Mouse (Mus musculus): ENCODE measurements around the gene Lipc. TPM values are rescaled to one million over a fixed set of nuclear protein-coding genes. Genes with fewer than 3 reads are reported as not detected.

Lipc gene
- total and polyA plus RNA-seq, 2 experiments, result 210 to 384 TPM

DNA sequence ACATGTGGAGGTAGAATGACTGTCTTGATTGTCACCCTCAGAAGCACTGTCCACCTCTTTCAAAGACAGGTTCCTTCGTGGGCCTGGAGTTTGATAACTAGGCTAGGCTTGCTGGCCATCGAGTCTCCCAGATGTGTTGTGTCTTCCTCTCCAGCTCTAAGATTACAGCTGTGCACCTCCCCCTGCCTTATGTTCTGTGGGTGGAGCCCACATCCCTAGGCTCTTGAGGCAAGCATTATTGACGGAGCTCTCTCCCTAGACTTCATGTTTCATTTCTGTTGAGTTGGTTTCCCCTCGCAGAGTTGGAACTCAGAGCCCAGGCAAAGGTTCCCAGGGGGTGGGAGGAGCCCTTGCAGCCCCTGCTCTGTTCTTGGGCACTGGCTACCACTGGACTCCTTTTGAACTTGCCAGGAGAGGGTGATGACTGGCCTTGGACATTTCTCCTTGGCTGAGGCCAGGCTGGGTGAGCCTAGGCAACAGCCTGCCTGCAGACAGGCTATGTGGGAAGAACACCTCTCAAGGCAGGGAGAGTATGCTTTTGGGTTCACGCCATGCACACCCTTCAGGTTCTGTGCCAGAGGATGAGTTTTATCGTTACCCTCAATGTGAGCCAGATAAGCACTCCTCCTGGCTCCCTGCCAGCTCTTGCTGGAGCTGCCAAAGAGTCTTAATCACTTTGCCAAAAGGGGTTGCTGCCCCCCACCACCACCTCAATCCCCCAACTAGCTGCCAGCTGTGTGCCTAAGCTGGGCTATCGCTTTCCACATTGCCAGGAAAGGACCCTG is 30.1 kb downstream of the Lipc start:
- Histone ChIP-seq H3K4me1 (ENCODE audit: control insufficient read depth, insufficient read depth, low read length) (peaks cover 42% of the 10 kb centered on the region), H3K4me3 (ENCODE audit: insufficient read depth, low read depth, low read length) (no peak overlapping the region), H3K79me2 (ENCODE audit: control insufficient read depth, insufficient read depth, low read length) (peaks cover 53% of the 10 kb centered on the region), H3K36me3 (ENCODE audit: control insufficient read depth, insufficient read depth, low read length) (no peaks in the 10 kb centered on the region), H3K9ac (ENCODE audit: low read depth, low read length) (no peak overlapping the region), H3K27me3 (ENCODE audit: control insufficient read depth, insufficient read depth, low read length) (no peaks in the 10 kb centered on the region), H3K27ac (replicated peaks; ENCODE audit: insufficient read depth, low read depth, low read length) (no peak overlapping the region)
- WGBS, result 58% methylated on average over 7 of the region's 7 CpGs
- DNase-seq (ENCODE audit: extremely low read depth, low read depth, low spot score), result peak; percentile 36
- TF ChIP-seq CTCF (IDR thresholded peaks at IDR 0.05; ENCODE audit: low read depth, low read length), result no peak
- TF ChIP-seq POLR2A (IDR thresholded peaks at IDR 0.05; ENCODE audit: extremely low read depth, insufficient read depth, low read length), result no peak

- Histone ChIP-seq H3K27ac (replicated peaks; ENCODE audit: insufficient read depth, low read depth, low read length) (0 out of 2 replicates have a peak overlapping the region, but pooled peaks have one; percentile 9), H3K4me1 (ENCODE audit: control insufficient read depth, insufficient read depth, low read length) (peaks cover 39% of the 10 kb centered on the region), H3K9ac (ENCODE audit: low read depth, low read length) (no peak overlapping the region), H3K36me3 (ENCODE audit: control insufficient read depth, insufficient read depth, low read length) (no peaks in the 10 kb centered on the region), H3K79me2 (ENCODE audit: control insufficient read depth, insufficient read depth, low read length) (peaks cover 55% of the 10 kb centered on the region), H3K4me3 (ENCODE audit: insufficient read depth, low read depth, low read length) (no peak overlapping the region), H3K27me3 (ENCODE audit: control insufficient read depth, insufficient read depth, low read length) (no peaks in the 10 kb centered on the region)
- no peak for DNase-seq (ENCODE audit: extremely low read depth, low read depth, low spot score)
- TF ChIP-seq POLR2A (IDR thresholded peaks at IDR 0.05; ENCODE audit: extremely low read depth, insufficient read depth, low read length), result no peak
- TF ChIP-seq CTCF (IDR thresholded peaks at IDR 0.05; ENCODE audit: low read depth, low read length), result no peak
- WGBS, result 22% methylated on average over 3 of the region's 3 CpGs
Observed at GRCm38 (mm10) chr9:70921132-70921531, 30.9 kb downstream of the Lipc start.

GRCm38 (mm10) chr9:70919271-70919670 is 32.8 kb downstream of the Lipc start:
- TF ChIP-seq CTCF (IDR thresholded peaks at IDR 0.05; ENCODE audit: low read depth, low read length) (no peak), POLR2A (IDR thresholded peaks at IDR 0.05; ENCODE audit: extremely low read depth, insufficient read depth, low read length) (no peak)
- Histone ChIP-seq H3K4me3 (ENCODE audit: insufficient read depth, low read depth, low read length) (no peak overlapping the region), H3K9ac (ENCODE audit: low read depth, low read length) (no peak overlapping the region), H3K4me1 (ENCODE audit: control insufficient read depth, insufficient read depth, low read length) (peaks cover 46% of the 10 kb centered on the region), H3K27me3 (ENCODE audit: control insufficient read depth, insufficient read depth, low read length) (no peaks in the 10 kb centered on the region), H3K27ac (replicated peaks; ENCODE audit: insufficient read depth, low read depth, low read length) (no peak overlapping the region), H3K36me3 (ENCODE audit: control insufficient read depth, insufficient read depth, low read length) (no peaks in the 10 kb centered on the region), H3K79me2 (ENCODE audit: control insufficient read depth, insufficient read depth, low read length) (peaks cover 54% of the 10 kb centered on the region)
- 67% methylated on average over 3 of the region's 3 CpGs for WGBS
- peak; percentile 61 for DNase-seq (ENCODE audit: extremely low read depth, low read depth, low spot score)

- Histone ChIP-seq H3K79me2 (ENCODE audit: control insufficient read depth, insufficient read depth, low read length) (peaks cover 48% of the 10 kb centered on the region), H3K4me1 (ENCODE audit: control insufficient read depth, insufficient read depth, low read length) (peaks cover 38% of the 10 kb centered on the region), H3K27ac (replicated peaks; ENCODE audit: insufficient read depth, low read depth, low read length) (no peak overlapping the region), H3K36me3 (ENCODE audit: control insufficient read depth, insufficient read depth, low read length) (0 out of 2 replicates have a peak, but pooled peaks cover 3% of the 10 kb centered on the region), H3K9ac (ENCODE audit: low read depth, low read length) (no peak overlapping the region), H3K4me3 (ENCODE audit: insufficient read depth, low read depth, low read length) (no peak overlapping the region), H3K27me3 (ENCODE audit: control insufficient read depth, insufficient read depth, low read length) (no peaks in the 10 kb centered on the region)
- TF ChIP-seq CTCF (IDR thresholded peaks at IDR 0.05; ENCODE audit: low read depth, low read length), result no peak
- TF ChIP-seq POLR2A (IDR thresholded peaks at IDR 0.05; ENCODE audit: extremely low read depth, insufficient read depth, low read length), result no peak
- WGBS, result 76% methylated on average over 7 of the region's 7 CpGs
- no peak for DNase-seq (ENCODE audit: extremely low read depth, low read depth, low spot score)
Observed at GRCm38 (mm10) chr9:70916516-70916915, 35.5 kb downstream of the Lipc start.

GRCm38 (mm10) chr9:70915356-70915685 is 36.7 kb downstream of the Lipc start:
- peaks cover 54% of the 10 kb centered on the region for H3K79me2 ChIP-seq (ENCODE audit: control insufficient read depth, insufficient read depth, low read length)
- no peak overlapping the region for H3K4me3 ChIP-seq (ENCODE audit: insufficient read depth, low read depth, low read length)
- TF ChIP-seq CTCF (IDR thresholded peaks at IDR 0.05; ENCODE audit: low read depth, low read length), result no peak
- H3K27me3 ChIP-seq (ENCODE audit: control insufficient read depth, insufficient read depth, low read length), result no peaks in the 10 kb centered on the region
- no peak overlapping the region for H3K9ac ChIP-seq (ENCODE audit: low read depth, low read length)
- H3K27ac ChIP-seq (replicated peaks; ENCODE audit: insufficient read depth, low read depth, low read length), result no peak overlapping the region
- H3K36me3 ChIP-seq (ENCODE audit: control insufficient read depth, insufficient read depth, low read length), result 0 out of 2 replicates have a peak, but pooled peaks cover 4% of the 10 kb centered on the region
- DNase-seq (ENCODE audit: extremely low read depth, low read depth, low spot score), result peak; percentile 59
- H3K4me1 ChIP-seq (ENCODE audit: control insufficient read depth, insufficient read depth, low read length), result peaks cover 41% of the 10 kb centered on the region
- WGBS, result 38% methylated on average over 2 of the region's 2 CpGs

DNA sequence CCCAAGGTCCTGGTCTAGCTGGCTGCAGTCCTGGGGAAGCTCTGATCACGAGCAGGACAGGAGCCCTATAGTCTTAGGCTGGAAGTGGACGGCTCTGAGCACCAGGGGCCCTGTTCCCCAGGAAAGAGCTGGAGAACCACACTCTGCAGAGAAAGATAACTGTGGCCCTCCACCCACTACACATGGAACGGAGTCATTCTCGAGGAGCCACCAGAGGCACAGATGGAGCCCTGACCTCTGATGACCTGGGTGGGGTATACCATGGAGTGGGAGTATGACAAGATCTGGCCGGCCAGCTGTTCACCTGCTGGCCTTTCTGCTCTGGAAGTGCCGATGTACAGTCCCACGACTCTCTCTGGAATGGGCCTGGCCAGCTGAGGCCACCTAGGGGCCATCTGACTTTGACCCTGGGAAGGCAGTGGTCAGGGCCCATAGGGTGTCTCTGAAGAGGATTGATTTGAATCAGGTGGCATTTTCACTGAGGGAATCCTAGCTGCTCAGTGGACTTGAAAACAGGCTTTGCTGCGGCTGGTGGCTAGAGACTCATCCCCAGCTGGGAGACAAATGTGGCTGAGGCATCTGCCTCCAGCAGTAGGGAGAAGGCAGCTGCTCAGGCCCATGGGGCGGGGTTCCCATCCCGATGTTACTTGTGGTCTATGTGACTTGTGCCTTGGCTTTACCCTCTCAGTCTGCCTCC is 37.2 kb downstream of the Lipc start:
- 53% methylated on average over 10 of the region's 10 CpGs for WGBS
- H3K27ac ChIP-seq (replicated peaks; ENCODE audit: insufficient read depth, low read depth, low read length), result no peak overlapping the region
- peaks cover 44% of the 10 kb centered on the region for H3K4me1 ChIP-seq (ENCODE audit: control insufficient read depth, insufficient read depth, low read length)
- H3K36me3 ChIP-seq (ENCODE audit: control insufficient read depth, insufficient read depth, low read length), result 0 out of 2 replicates have a peak, but pooled peaks cover 4% of the 10 kb centered on the region
- no peak overlapping the region for H3K4me3 ChIP-seq (ENCODE audit: insufficient read depth, low read depth, low read length)
- no peak for DNase-seq (ENCODE audit: extremely low read depth, low read depth, low spot score)
- TF ChIP-seq CTCF (IDR thresholded peaks at IDR 0.05; ENCODE audit: low read depth, low read length) (peak; percentile 16; the same call in 1 of the 2 replicates), POLR2A (IDR thresholded peaks at IDR 0.05; ENCODE audit: extremely low read depth, insufficient read depth, low read length) (no peak)
- peaks cover 54% of the 10 kb centered on the region for H3K79me2 ChIP-seq (ENCODE audit: control insufficient read depth, insufficient read depth, low read length)
- H3K27me3 ChIP-seq (ENCODE audit: control insufficient read depth, insufficient read depth, low read length), result no peaks in the 10 kb centered on the region
- H3K9ac ChIP-seq (ENCODE audit: low read depth, low read length), result no peak overlapping the region
